Mouse (Mus musculus) CH12.LX (cell line): ENCODE data around the gene Pigo. TPM values are rescaled to one million over a fixed set of nuclear protein-coding genes. Genes with fewer than 3 reads are reported as not detected.

Experiments
- DNase-seq: peaks from one replicate; pipeline ENCODE4 v3.0.0-alpha.2; 2013; ENCODE audit errors: extremely low read depth
- H3K27ac ChIP-seq: 2 replicates; pipeline ENCODE4 v1.5.1; 2012; ENCODE audit warnings: low read depth, mild to moderate bottlenecking, control low read depth, moderate library complexity; ENCODE audit not compliant: insufficient read depth
- H3K27me3 ChIP-seq: replicated peaks from 2 replicates; pipeline ENCODE3; 2012; ENCODE audit warnings: inconsistent platforms
- H3K36me3 ChIP-seq, 2 experiments: replicated peaks in 1 of 2; 2 replicates each; pipeline versions ENCODE3 to v1.6.1; 2012; ENCODE audit warnings: inconsistent platforms in 1 of 2, low read length in 1 of 2, mild to moderate bottlenecking in 1 of 2, mixed read lengths in 1 of 2, moderate library complexity in 1 of 2; ENCODE audit not compliant: control insufficient read depth in 1 of 2, insufficient read depth in 1 of 2
- H3K4me1 ChIP-seq, 2 experiments: 2 replicates each; pipeline ENCODE4 v1.6.1; 2012; ENCODE audit warnings: inconsistent platforms in 1 of 2, moderate library complexity in 1 of 2; ENCODE audit not compliant: insufficient read depth in 2 of 2, control insufficient read depth in 1 of 2
- H3K4me2 ChIP-seq: 2 replicates; pipeline ENCODE4 v1.6.1; 2012; ENCODE audit warnings: low read depth, mild to moderate bottlenecking, control low read depth; ENCODE audit not compliant: poor library complexity, insufficient read depth, severe bottlenecking
- H3K4me3 ChIP-seq, 3 experiments: fragments of 150-350 bp in 1 of 3; sonication (generic) in 1 of 3; replicated peaks in 1 of 3; 2 replicates each; pipeline versions ENCODE3 to v1.5.1; 2011 to 2012; ENCODE audit warnings: low read depth in 2 of 3, low read length in 2 of 3, mild to moderate bottlenecking in 2 of 3, moderate library complexity in 2 of 3, control low read depth in 1 of 3, improper control_type of control experiment in 1 of 3, inconsistent platforms in 1 of 3, mixed read lengths in 1 of 3; ENCODE audit not compliant: poor library complexity in 1 of 3
- H3K79me2 ChIP-seq: replicated peaks from 2 replicates; pipeline ENCODE4 v1.6.1; 2012; ENCODE audit warnings: mild to moderate bottlenecking, moderate library complexity; ENCODE audit not compliant: control insufficient read depth, poor library complexity, insufficient read depth, severe bottlenecking; ENCODE audit errors: extremely low read depth
- H3K9ac ChIP-seq: 2 replicates; pipeline ENCODE4 v1.6.1; 2012; ENCODE audit warnings: low read depth, mild to moderate bottlenecking, control low read depth, moderate library complexity; ENCODE audit not compliant: insufficient read depth
- H3K9me3 ChIP-seq: replicated peaks from 2 replicates; pipeline ENCODE3; 2012; ENCODE audit warnings: low read length, inconsistent platforms, mixed read lengths
- BHLHE40 ChIP-seq: IDR thresholded peaks from 2 replicates; pipeline ENCODE4 v1.6.1; 2011; ENCODE audit warnings: mild to moderate bottlenecking, low read depth, low read length, improper control_type of control experiment
- ETS1 ChIP-seq: conservative IDR thresholded peaks from 2 replicates; pipeline ENCODE4 v1.6.1; 2012; ENCODE audit warnings: low read depth, mild to moderate bottlenecking, inconsistent platforms, low read length, improper control_type of control experiment, moderate library complexity
- HCFC1 ChIP-seq: IDR thresholded peaks from 2 replicates; pipeline ENCODE4 v1.6.1; 2012; ENCODE audit warnings: low read depth, mild to moderate bottlenecking, inconsistent platforms, low read length, improper control_type of control experiment
- KAT2A ChIP-seq: IDR thresholded peaks from 2 replicates; pipeline ENCODE4 v1.6.1; 2012; ENCODE audit warnings: low read length, improper control_type of control experiment, inconsistent platforms; ENCODE audit not compliant: insufficient replicate concordance
- MAX ChIP-seq: IDR thresholded peaks from 2 replicates; pipeline ENCODE4 v1.6.1; 2011; ENCODE audit warnings: low read length, improper control_type of control experiment
- MEF2A ChIP-seq: IDR thresholded peaks from 2 replicates; pipeline ENCODE4 v1.6.1; 2014; ENCODE audit warnings: low read depth, mild to moderate bottlenecking, inconsistent platforms, low read length, improper control_type of control experiment, borderline replicate concordance
- MXI1 ChIP-seq: IDR thresholded peaks from 2 replicates; pipeline ENCODE4 v1.6.1; 2011; ENCODE audit warnings: mild to moderate bottlenecking, low read depth, low read length, improper control_type of control experiment
- MYC ChIP-seq: IDR thresholded peaks from 2 replicates; pipeline ENCODE4 v1.6.1; 2011; ENCODE audit warnings: low read depth, mild to moderate bottlenecking, improper control_type of control experiment, low read length
- POLR2A ChIP-seq: IDR thresholded peaks from 2 replicates; pipeline ENCODE4 v1.6.1; 2011; ENCODE audit warnings: low read depth, mild to moderate bottlenecking, improper control_type of control experiment, low read length
- POLR2AphosphoS2 ChIP-seq: IDR thresholded peaks from 2 replicates; pipeline ENCODE4 v1.6.1; 2011; ENCODE audit warnings: low read depth, low read length, improper control_type of control experiment
- SIN3A ChIP-seq: IDR thresholded peaks from 2 replicates; pipeline ENCODE4 v1.6.1; 2012; ENCODE audit warnings: low read length, improper control_type of control experiment, inconsistent platforms
- TBP ChIP-seq: conservative IDR thresholded peaks from 2 replicates; pipeline ENCODE4 v1.6.1; 2011; ENCODE audit warnings: low read depth, low read length, improper control_type of control experiment
- ZC3H11A ChIP-seq: IDR thresholded peaks from 2 replicates; pipeline ENCODE4 v1.6.1; 2012; ENCODE audit warnings: low read depth, mild to moderate bottlenecking, inconsistent platforms, low read length, improper control_type of control experiment
- dilution Hi-C: fragments of 300-500 bp; cut with MboI; formaldehyde crosslinking; loops from 2 replicates; pipeline ENCODE4 v1.14.3; 2020; ENCODE audit warnings: low sequenced_read_pairs; ENCODE audit not compliant: extremely low pct_unique_long_range_greater_than_20kb, extremely low pct_ligation_motif_present
- in situ Hi-C: fragments of 300-500 bp; cut with MboI; formaldehyde crosslinking; loops from 3 replicates; pipeline ENCODE4 v1.14.3; 2019; ENCODE audit warnings: low sequenced_read_pairs, low pct_ligation_motif_present, low pct_unique_long_range_greater_than_20kb, mixed read lengths
- polyA plus RNA-seq: library from polyadenylated mRNA; unstranded; fragments of >175 nt; gene quantifications from 2 replicates; pipeline ENCODE4 v1.2.1, GENCODE M21; 2012; ENCODE audit warnings: low read depth; ENCODE audit not compliant: insufficient read length
- total RNA-seq, 2 experiments: library from RNA; depleted of rRNA; stranded (reverse); fragments of 300-350 nt in 1 of 2; fragments of >200 nt in 1 of 2; gene quantifications; 2 replicates each; pipeline ENCODE4 v1.2.3; 2012 to 2014

Gene Pigo
- total and polyA plus RNA-seq, 3 experiments: 8.0 to 19.4 (median 18.7) TPM

DNA sequence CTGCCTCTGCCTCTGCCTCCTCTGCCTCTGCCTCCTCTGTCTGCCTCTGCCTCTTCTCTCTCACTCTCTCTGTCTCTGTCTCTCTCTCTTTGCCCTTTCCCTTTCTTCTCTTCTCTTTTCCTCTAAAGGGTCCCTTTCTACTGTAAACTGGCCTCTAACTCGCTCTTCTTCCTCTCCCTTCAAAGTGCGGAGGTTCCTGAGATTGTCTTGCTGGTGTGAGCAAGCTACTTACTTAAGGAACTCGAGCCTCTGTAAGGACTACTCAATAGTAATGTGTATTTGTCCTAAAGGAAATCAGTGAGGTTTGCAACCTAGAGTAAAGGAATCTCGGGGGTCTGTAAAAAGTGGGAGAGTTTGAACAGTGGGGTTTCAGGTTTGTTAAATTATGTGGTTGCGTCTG lies 21.0 kb upstream of the Pigo start:
- H3K4me1 ChIP-seq: peaks cover 11 to 40% of the 10 kb centered on the region in 2 experiments
- H3K27ac ChIP-seq: no peak overlapping the region
- H3K79me2 ChIP-seq: no peaks in the 10 kb centered on the region
- no peak for DNase-seq
- dilution Hi-C loops: no loop called here
- no peak for TF ChIP-seq TBP
- TF ChIP-seq HCFC1: no peak
- TF ChIP-seq MXI1: no peak
- TF ChIP-seq POLR2AphosphoS2: no peak
- no peak for TF ChIP-seq POLR2A
- H3K9me3 ChIP-seq: no peaks in the 10 kb centered on the region
- no peak overlapping the region for H3K4me2 ChIP-seq
- no peaks in the 10 kb centered on the region for H3K36me3 ChIP-seq
- in situ Hi-C loops: no loop called here
- no peaks in the 10 kb centered on the region for H3K27me3 ChIP-seq
- H3K9ac ChIP-seq: no peak overlapping the region
- no peak overlapping the region for H3K4me3 ChIP-seq

DNA sequence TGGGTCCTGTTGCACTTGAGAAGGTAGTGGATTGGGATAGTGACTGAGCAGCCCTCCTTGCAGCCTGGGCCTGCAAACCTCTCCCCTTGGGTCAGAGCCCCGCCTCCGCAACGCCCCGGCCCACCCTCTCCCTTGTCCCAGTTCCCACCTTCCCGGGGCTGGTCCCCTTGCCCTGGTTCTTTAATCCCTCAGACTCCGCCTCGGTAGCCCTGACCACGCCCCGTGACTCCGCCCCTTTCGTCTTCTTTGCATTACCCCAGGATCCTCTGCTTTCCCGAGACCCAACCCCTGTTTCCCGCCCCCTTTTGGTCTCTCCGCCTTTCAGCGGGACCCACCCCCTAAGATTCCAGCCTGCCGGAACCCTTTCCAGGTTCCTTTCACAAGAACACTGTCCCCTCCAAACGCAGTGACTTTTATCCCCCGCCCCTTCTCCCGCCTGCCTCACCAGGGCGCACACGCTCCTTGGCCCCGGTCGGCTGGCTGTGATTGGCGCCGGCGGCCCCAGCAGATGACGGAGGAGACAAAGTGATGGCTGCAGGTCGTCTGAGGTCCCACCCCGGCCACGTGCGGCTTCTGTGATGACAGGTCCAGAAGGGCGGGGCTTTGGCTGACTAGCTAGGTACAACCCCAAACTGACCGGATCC lies 20.2 kb upstream of the Pigo start, which contains the start of gene Fam214b:
Gene Fam214b, minus strand, starts transcription at position 562 of the 644 bp plus-strand sequence.
- Histone ChIP-seq H3K4me2 (peak within 1 kb of the TSS; percentile 87), H3K36me3 (no peaks in the 10 kb centered on the region), H3K79me2 (no peaks in the 10 kb centered on the region), H3K4me3 (peak within 1 kb of the TSS; percentile 50 to 59 (median 57)), H3K27ac (peak within 1 kb of the TSS; percentile 70; the same call in 1 of the 2 replicates), H3K9me3 (no peaks in the 10 kb centered on the region), H3K4me1 (peaks cover 14 to 49% of the 10 kb centered on the region in 2 experiments), H3K27me3 (no peaks in the 10 kb centered on the region), H3K9ac (no peak within 1 kb of the TSS)
- no peak for TF ChIP-seq ETS1
- TF ChIP-seq BHLHE40: peak; percentile 85
- TF ChIP-seq MYC: no peak
- peak; percentile 21 for TF ChIP-seq MAX
- TF ChIP-seq MXI1: peak; percentile 76
- TF ChIP-seq SIN3A: peak; percentile 29; the same call in 1 of the 2 replicates
- DNase-seq: peak; percentile 94
- dilution Hi-C loops: no loop called here
- in situ Hi-C loops: no loop called here

DNA sequence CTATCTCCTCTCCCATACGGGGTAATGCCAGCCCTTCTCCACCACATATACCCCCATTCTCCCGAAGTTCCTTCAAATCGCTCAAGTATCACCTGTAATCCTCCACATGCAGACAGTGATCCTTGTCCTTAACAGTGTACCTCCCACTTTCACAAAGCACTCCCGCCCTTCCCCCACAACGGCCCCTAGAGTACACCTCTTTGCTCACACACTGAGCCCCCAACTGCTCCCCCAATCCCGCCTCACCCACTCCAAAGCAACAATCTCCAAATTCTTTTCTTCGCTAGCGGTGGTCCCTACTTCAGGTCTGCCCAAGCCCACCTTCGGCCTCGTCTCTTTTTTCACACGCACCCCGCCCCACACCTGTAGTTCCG lies 19.7 kb upstream of the Pigo start:
- Histone ChIP-seq H3K27me3 (no peaks in the 10 kb centered on the region), H3K36me3 (no peaks in the 10 kb centered on the region), H3K27ac (peak overlapping the region; percentile 70; the same call in 1 of the 2 replicates), H3K4me2 (peak overlapping the region; percentile 87), H3K4me1 (peaks cover 14 to 53% of the 10 kb centered on the region in 2 experiments), H3K9ac (no peak overlapping the region), H3K79me2 (no peaks in the 10 kb centered on the region), H3K4me3 (peak overlapping the region; percentile 50 to 59 (median 57)), H3K9me3 (no peaks in the 10 kb centered on the region)
- dilution Hi-C loops: no loop called here
- in situ Hi-C loops: no loop called here
- DNase-seq: no peak
- TF ChIP-seq MEF2A (no peak), ZC3H11A (no peak), KAT2A (no peak)
